Mouse (Mus musculus) MEL (cell line): ENCODE measurements around the gene Rab37. TPM values are rescaled to one million over a fixed set of nuclear protein-coding genes. Genes with fewer than 3 reads are reported as not detected.

ENCODE experiments used
- DNase-seq: peaks from one replicate; pipeline ENCODE4 v3.0.0; 2011; ENCODE audit warnings: low read depth, low spot score
- H3K27ac ChIP-seq: 2 replicates; pipeline ENCODE4 v1.5.1; 2012; ENCODE audit warnings: low read depth, mild to moderate bottlenecking, control low read depth, low read length, moderate library complexity; ENCODE audit not compliant: control insufficient read depth
- H3K27me3 ChIP-seq, 2 experiments: fragments of 150-350 bp in 1 of 2; sonication (generic) in 1 of 2; 2 replicates each; pipeline ENCODE4 v1.6.1; 2012; ENCODE audit warnings: low read length in 2 of 2, mild to moderate bottlenecking in 2 of 2, improper control_type of control experiment in 1 of 2, moderate library complexity in 1 of 2; ENCODE audit not compliant: insufficient read depth in 2 of 2, control insufficient read depth in 1 of 2
- H3K36me3 ChIP-seq, 2 experiments: 2 replicates each; pipeline ENCODE4 v1.6.1; 2012 to 2014; ENCODE audit warnings: low read length in 2 of 2, improper control_type of control experiment in 1 of 2, inconsistent platforms in 1 of 2, mild to moderate bottlenecking in 1 of 2; ENCODE audit not compliant: insufficient read depth in 2 of 2, control insufficient read depth in 1 of 2
- H3K4me1 ChIP-seq, 2 experiments: fragments of 150-350 bp in 1 of 2; sonication (generic) in 1 of 2; 2 replicates each; pipeline ENCODE4 v1.6.1; 2012; ENCODE audit warnings: low read length in 2 of 2, improper control_type of control experiment in 1 of 2, mild to moderate bottlenecking in 1 of 2; ENCODE audit not compliant: insufficient read depth in 2 of 2, control insufficient read depth in 1 of 2
- H3K4me3 ChIP-seq, 2 experiments: fragments of 150-350 bp in 1 of 2; sonication (generic) in 1 of 2; 2 replicates each; pipeline ENCODE4 v1.5.1; 2012; ENCODE audit warnings: low read depth in 2 of 2, low read length in 2 of 2, mild to moderate bottlenecking in 2 of 2, moderate library complexity in 2 of 2, control low read depth in 1 of 2, improper control_type of control experiment in 1 of 2; ENCODE audit not compliant: control insufficient read depth in 1 of 2, insufficient read depth in 1 of 2
- H3K79me2 ChIP-seq: 2 replicates; pipeline ENCODE4 v1.6.1; 2012; ENCODE audit warnings: mild to moderate bottlenecking, low read length, moderate library complexity; ENCODE audit not compliant: control insufficient read depth, poor library complexity, insufficient read depth
- H3K9ac ChIP-seq: 2 replicates; pipeline ENCODE4 v1.6.1; 2012; ENCODE audit warnings: low read depth, mild to moderate bottlenecking, control low read depth, low read length, moderate library complexity; ENCODE audit not compliant: control insufficient read depth, poor library complexity, severe bottlenecking
- H3K9me3 ChIP-seq: fragments of 150-350 bp; sonication (generic); replicated peaks from 2 replicates; pipeline ENCODE4 v1.6.1; 2012; ENCODE audit warnings: mild to moderate bottlenecking, low read length, improper control_type of control experiment, moderate library complexity; ENCODE audit not compliant: insufficient read depth
- BHLHE40 ChIP-seq: IDR thresholded peaks from 2 replicates; pipeline ENCODE4 v1.6.1; 2012; ENCODE audit warnings: low read depth, mild to moderate bottlenecking, inconsistent platforms, low read length, improper control_type of control experiment, borderline replicate concordance
- CHD1 ChIP-seq: IDR thresholded peaks from 2 replicates; pipeline ENCODE4 v1.6.1; 2012; ENCODE audit warnings: low read depth, mild to moderate bottlenecking, inconsistent platforms, low read length, improper control_type of control experiment
- CHD2 ChIP-seq: IDR thresholded peaks from 2 replicates; pipeline ENCODE4 v1.6.1; 2011; ENCODE audit warnings: low read length, improper control_type of control experiment
- GABPA ChIP-seq: IDR thresholded peaks from 2 replicates; pipeline ENCODE4 v1.6.1; 2012; ENCODE audit warnings: low read depth, mild to moderate bottlenecking, inconsistent platforms, low read length, improper control_type of control experiment, moderate library complexity
- JUND ChIP-seq: IDR thresholded peaks from 2 replicates; pipeline ENCODE4 v1.6.1; 2011; ENCODE audit warnings: low read depth, mild to moderate bottlenecking, improper control_type of control experiment, low read length
- MAX ChIP-seq: IDR thresholded peaks from 2 replicates; pipeline ENCODE4 v1.6.1; 2011; ENCODE audit warnings: low read length, improper control_type of control experiment
- MAZ ChIP-seq: IDR thresholded peaks from 2 replicates; pipeline ENCODE4 v1.6.1; 2012; ENCODE audit warnings: low read depth, mild to moderate bottlenecking, inconsistent platforms, low read length, improper control_type of control experiment
- MEF2A ChIP-seq: IDR thresholded peaks from 2 replicates; pipeline ENCODE4 v1.6.1; 2014; ENCODE audit warnings: low read depth, mild to moderate bottlenecking, inconsistent platforms, low read length, improper control_type of control experiment; ENCODE audit not compliant: poor library complexity, insufficient replicate concordance, severe bottlenecking; ENCODE audit errors: extremely low read depth
- MYC ChIP-seq: IDR thresholded peaks from 2 replicates; pipeline ENCODE4 v1.6.1; 2011; ENCODE audit warnings: low read depth, mild to moderate bottlenecking, low read length, improper control_type of control experiment, moderate library complexity
- NELFE ChIP-seq: IDR thresholded peaks from 2 replicates; pipeline ENCODE4 v1.6.1; 2011; ENCODE audit warnings: low read depth, low read length, improper control_type of control experiment
- POLR2A ChIP-seq, 2 experiments: IDR thresholded peaks; 2 replicates each; pipeline ENCODE4 v1.6.1; 2011 to 2012; ENCODE audit warnings: low read length in 2 of 2, mild to moderate bottlenecking in 2 of 2, control low read depth in 1 of 2, improper control_type of control experiment in 1 of 2, low read depth in 1 of 2, moderate library complexity in 1 of 2; ENCODE audit not compliant: control insufficient read depth in 1 of 2, insufficient read depth in 1 of 2, poor library complexity in 1 of 2
- POLR2AphosphoS5 ChIP-seq: IDR thresholded peaks from 2 replicates; pipeline ENCODE4 v1.6.1; 2012; ENCODE audit warnings: low read depth, borderline replicate concordance, mild to moderate bottlenecking, inconsistent platforms, low read length, moderate library complexity, mixed read lengths
- RAD21 ChIP-seq: IDR thresholded peaks from 2 replicates; pipeline ENCODE4 v1.6.1; 2011; ENCODE audit warnings: mild to moderate bottlenecking, low read depth, low read length, improper control_type of control experiment
- RCOR1 ChIP-seq: IDR thresholded peaks from 2 replicates; pipeline ENCODE4 v1.6.1; 2012; ENCODE audit warnings: low read depth, mild to moderate bottlenecking, inconsistent platforms, low read length, improper control_type of control experiment
- SMC3 ChIP-seq: IDR thresholded peaks from 2 replicates; pipeline ENCODE4 v1.6.1; 2011; ENCODE audit warnings: low read depth, low read length, improper control_type of control experiment
- TAL1 ChIP-seq: IDR thresholded peaks from 2 replicates; pipeline ENCODE4 v1.6.1; 2012; ENCODE audit warnings: mild to moderate bottlenecking, inconsistent platforms, low read length, moderate library complexity, mixed read lengths
- TBP ChIP-seq: IDR thresholded peaks from 2 replicates; pipeline ENCODE4 v1.8.0; 2011; ENCODE audit warnings: low read depth, low read length, improper control_type of control experiment
- UBTF ChIP-seq: IDR thresholded peaks from 2 replicates; pipeline ENCODE4 v1.6.1; 2012; ENCODE audit warnings: low read depth, mild to moderate bottlenecking, inconsistent platforms, low read length, improper control_type of control experiment, moderate library complexity, borderline replicate concordance; ENCODE audit not compliant: insufficient read depth
- USF1 ChIP-seq: IDR thresholded peaks from 2 replicates; pipeline ENCODE4 v1.6.1; 2014; ENCODE audit warnings: low read depth, mild to moderate bottlenecking, inconsistent platforms, low read length, improper control_type of control experiment, moderate library complexity
- ZMIZ1 ChIP-seq: IDR thresholded peaks from 2 replicates; pipeline ENCODE4 v1.6.1; 2012; ENCODE audit warnings: low read depth, mild to moderate bottlenecking, inconsistent platforms, low read length, improper control_type of control experiment, moderate library complexity
- ZNF384 ChIP-seq: IDR thresholded peaks from 2 replicates; pipeline ENCODE4 v1.6.1; 2012; ENCODE audit warnings: low read depth, mild to moderate bottlenecking, inconsistent platforms, low read length, improper control_type of control experiment
- polyA plus RNA-seq, 2 experiments: library from polyadenylated mRNA; stranded (reverse) in 1 of 2; unstranded in 1 of 2; fragments of >175 nt in 1 of 2; fragments of >200 nt in 1 of 2; gene quantifications; 2 replicates each; pipeline versions ENCODE4 v1.2.1 to v1.2.4; 2012; ENCODE audit warnings: low replicate concordance in 2 of 2, low read depth in 1 of 2; ENCODE audit not compliant: insufficient read length in 2 of 2, insufficient read depth in 1 of 2, missing spikeins in 1 of 2
- total RNA-seq: library from RNA; depleted of rRNA; stranded (reverse); fragments of 300-350 nt; gene quantifications from 2 replicates; pipeline ENCODE4 v1.2.3, GENCODE M21; 2012

The Rab37 gene
- total and polyA plus RNA-seq, 3 experiments, result 14.6 to 20.6 TPM; not detected in 1

- no peak overlapping the region for H3K9ac ChIP-seq
- DNase-seq, result no peak
- H3K4me1 ChIP-seq, result no peaks in the 10 kb centered on the region
- no peak overlapping the region for H3K27ac ChIP-seq
- H3K4me3 ChIP-seq, result no peak overlapping the region
- H3K79me2 ChIP-seq, result no peaks in the 10 kb centered on the region
- no peaks in the 10 kb centered on the region for H3K9me3 ChIP-seq
- H3K36me3 ChIP-seq, result no peaks in the 10 kb centered on the region
- TF ChIP-seq UBTF, result no peak
- no peak for TF ChIP-seq TBP
- TF ChIP-seq MAX, result no peak
- TF ChIP-seq RCOR1, result no peak
- no peak for TF ChIP-seq RAD21
- no peaks in the 10 kb centered on the region for H3K27me3 ChIP-seq
These were observed 8.1 kb downstream of the Rab37 start for GRCm38 (mm10) chr11:115099241-115099840.

GRCm38 (mm10) chr11:115100032-115100621 is 8.9 kb downstream of the Rab37 start:
- Histone ChIP-seq H3K79me2 (no peaks in the 10 kb centered on the region), H3K27ac (no peak overlapping the region), H3K4me1 (no peaks in the 10 kb centered on the region), H3K27me3 (no peaks in the 10 kb centered on the region), H3K9ac (no peak overlapping the region), H3K9me3 (no peaks in the 10 kb centered on the region), H3K36me3 (no peaks in the 10 kb centered on the region), H3K4me3 (no peak overlapping the region)
- DNase-seq, result no peak
- TF ChIP-seq ZNF384, result no peak
- no peak for TF ChIP-seq CHD1
- TF ChIP-seq POLR2AphosphoS5, result no peak
- no peak for TF ChIP-seq GABPA
- no peak for TF ChIP-seq MYC
- no peak for TF ChIP-seq CHD2
- no peak for TF ChIP-seq TAL1
- TF ChIP-seq MAZ, result no peak
- TF ChIP-seq POLR2A (IDR thresholded peaks at IDR 0.05; ENCODE audit: control insufficient read depth in 1 of 2, insufficient read depth in 1 of 2, low read depth in 1 of 2, low read length in 2 of 2, poor library complexity in 1 of 2), result no peak
- TF ChIP-seq USF1, result no peak
- no peak for TF ChIP-seq MAX
- TF ChIP-seq NELFE, result no peak
- TF ChIP-seq RCOR1, result no peak
- TF ChIP-seq RAD21, result no peak
- TF ChIP-seq JUND, result no peak
- no peak for TF ChIP-seq ZMIZ1
- no peak for TF ChIP-seq MEF2A
- no peak for TF ChIP-seq UBTF
- TF ChIP-seq SMC3, result no peak
- no peak for TF ChIP-seq BHLHE40
